Mouse (Mus musculus): ENCODE results near the gene Rdh12. TPM values are rescaled to one million over a fixed set of nuclear protein-coding genes. Genes with fewer than 3 reads are reported as not detected.

Rdh12 gene
- polyA plus RNA-seq, 1 experiment from 2014 or later: 1.4 TPM

Other genes starting within 250 kb of the Rdh12 start
- 62.1 and 66.7 TPM in 2 replicates for gene Tmem229b, start 201.3 kb upstream of the Rdh12 start, polyA plus RNA-seq (2015; fragmentation: Nextera tagmentation; extraction: Ambion mirVana)
- gene Plekhh1, start 179.8 kb upstream of the Rdh12 start, polyA plus RNA-seq (2015; fragmentation: Nextera tagmentation; extraction: Ambion mirVana): 2.1 and 2.5 TPM in 2 replicates
- 21.2 and 21.6 TPM in 2 replicates for gene Pigh, start 119.3 kb upstream of the Rdh12 start, polyA plus RNA-seq (2015; fragmentation: Nextera tagmentation; extraction: Ambion mirVana)
- 13.2 and 17.6 TPM in 2 replicates for gene Arg2, start 78.1 kb upstream of the Rdh12 start, polyA plus RNA-seq (2015; fragmentation: Nextera tagmentation; extraction: Ambion mirVana)
- 190 and 191 TPM in 2 replicates for gene Vti1b, start 36.2 kb upstream of the Rdh12 start, polyA plus RNA-seq (2015; fragmentation: Nextera tagmentation; extraction: Ambion mirVana)
- gene Rdh11, start 16.6 kb upstream of the Rdh12 start, polyA plus RNA-seq (2015; fragmentation: Nextera tagmentation; extraction: Ambion mirVana): 38.1 and 40.0 TPM in 2 replicates
- 11.5 and 14.8 TPM in 2 replicates for gene Zfyve26, start 87.4 kb downstream of the Rdh12 start, polyA plus RNA-seq (2015; fragmentation: Nextera tagmentation; extraction: Ambion mirVana)
- gene Rad51b, start 88.4 kb downstream of the Rdh12 start, polyA plus RNA-seq (2015; fragmentation: Nextera tagmentation; extraction: Ambion mirVana): 2.6 and 2.7 TPM in 2 replicates